Mouse (Mus musculus): ENCODE measurements around the gene Bap1.

DNA sequence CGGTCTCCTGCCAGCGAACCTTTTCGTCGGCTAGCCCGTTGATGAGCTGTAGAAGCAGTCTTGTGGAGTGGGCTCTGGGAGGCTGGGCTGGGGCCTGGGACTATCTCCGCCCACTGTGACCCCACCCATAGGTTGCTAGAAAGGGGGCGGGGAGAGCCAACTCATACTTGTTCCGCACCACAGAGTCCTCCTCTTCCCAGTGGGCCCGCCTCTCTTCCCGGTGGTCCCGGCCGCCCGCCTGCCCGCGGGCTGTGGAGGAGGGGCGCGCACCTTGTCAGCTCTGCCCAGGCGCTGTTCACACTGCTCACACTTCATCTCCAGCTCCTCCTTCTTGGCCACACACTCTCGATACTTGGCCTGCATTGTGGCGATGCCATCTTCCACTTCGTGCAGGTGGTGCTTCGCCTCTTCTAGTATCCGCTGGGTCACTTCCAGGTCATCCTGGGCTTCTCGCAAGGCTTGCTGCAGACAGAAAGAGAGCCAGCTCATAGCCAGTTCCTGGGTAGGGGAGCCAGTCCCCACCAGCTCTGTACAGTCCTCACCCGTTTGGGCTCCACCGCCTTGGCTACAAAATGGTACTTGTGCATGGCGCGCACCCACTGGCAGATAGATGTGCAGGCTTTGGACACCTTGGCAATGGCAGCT lies 18.3 kb downstream of the Bap1 start:
- no peak for TF ChIP-seq CTCF (IDR thresholded peaks at IDR 0.05; ENCODE audit: low read depth, low read length)
- no peak for TF ChIP-seq GATA1 (IDR thresholded peaks at IDR 0.05; ENCODE audit: borderline replicate concordance, low read length)
- no peak for TF ChIP-seq POLR2AphosphoS5 (IDR thresholded peaks at IDR 0.05; ENCODE audit: insufficient replicate concordance, low read depth, low read length)
- no peak for TF ChIP-seq TAL1 (conservative IDR thresholded peaks at IDR 0.05; ENCODE audit: low read depth, low read length)

Measured in G1E (cell line).